Mouse (Mus musculus): ENCODE results near the gene Cda. TPM values are rescaled to one million over a fixed set of nuclear protein-coding genes. Genes with fewer than 3 reads are reported as not detected.
A peak's percentile ranks its signal among the peaks of the same experiment; 100 is the strongest.

Gene Cda
- total RNA-seq, 4 experiments from 2014 or later: 2.1 to 3.2 (median 2.8) TPM

- no peak for DNase-seq (ENCODE audit: low spot score)
Measured at GRCm38 (mm10) chr4:138310311-138310910, 57.4 kb downstream of the Cda start.

GRCm38 (mm10) chr4:138307739-138308138 is 60.1 kb downstream of the Cda start:
- DNase-seq (ENCODE audit: low spot score): no peak

DNA sequence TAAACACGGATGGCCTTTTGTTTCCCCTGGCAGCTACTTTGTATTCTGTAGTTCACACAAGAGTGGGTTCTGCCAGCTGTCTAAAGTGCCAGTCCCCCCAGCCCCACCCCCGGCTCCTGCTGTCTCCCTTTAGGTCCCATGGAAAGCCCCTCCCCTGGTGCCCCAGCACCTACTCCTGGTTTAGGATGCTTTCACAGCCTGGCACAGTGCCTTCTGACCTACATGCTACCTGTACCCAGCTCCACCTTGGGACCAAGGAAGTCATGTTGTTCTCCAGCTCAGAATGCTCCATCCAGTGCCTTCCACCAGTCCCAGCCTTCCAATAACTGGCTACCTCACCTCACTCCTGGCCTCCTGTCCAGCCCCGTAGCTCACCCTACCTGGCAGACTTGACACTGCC is 60.8 kb downstream of the Cda start:
- DNase-seq (ENCODE audit: low spot score): no peak

GRCm38 (mm10) chr4:138304340-138305104 is 63.3 kb downstream of the Cda start, which contains the start of gene Ddost:
Gene Ddost (plus strand): TSS chr4:138304730.
- peak; percentile 98 for DNase-seq (ENCODE audit: low spot score)

- DNase-seq (ENCODE audit: low spot score): no peak
Measured at GRCm38 (mm10) chr4:138303742-138304141, 64.0 kb downstream of the Cda start.

- DNase-seq (ENCODE audit: low spot score): no peak
Measured at GRCm38 (mm10) chr4:138303011-138303410, 64.8 kb downstream of the Cda start.

GRCm38 (mm10) chr4:138301271-138301780 is 66.5 kb downstream of the Cda start:
- peak; percentile 34 for DNase-seq (ENCODE audit: low spot score)

GRCm38 (mm10) chr4:138293949-138294550 is 73.7 kb downstream of the Cda start:
- no peak for DNase-seq (ENCODE audit: low spot score)

DNA sequence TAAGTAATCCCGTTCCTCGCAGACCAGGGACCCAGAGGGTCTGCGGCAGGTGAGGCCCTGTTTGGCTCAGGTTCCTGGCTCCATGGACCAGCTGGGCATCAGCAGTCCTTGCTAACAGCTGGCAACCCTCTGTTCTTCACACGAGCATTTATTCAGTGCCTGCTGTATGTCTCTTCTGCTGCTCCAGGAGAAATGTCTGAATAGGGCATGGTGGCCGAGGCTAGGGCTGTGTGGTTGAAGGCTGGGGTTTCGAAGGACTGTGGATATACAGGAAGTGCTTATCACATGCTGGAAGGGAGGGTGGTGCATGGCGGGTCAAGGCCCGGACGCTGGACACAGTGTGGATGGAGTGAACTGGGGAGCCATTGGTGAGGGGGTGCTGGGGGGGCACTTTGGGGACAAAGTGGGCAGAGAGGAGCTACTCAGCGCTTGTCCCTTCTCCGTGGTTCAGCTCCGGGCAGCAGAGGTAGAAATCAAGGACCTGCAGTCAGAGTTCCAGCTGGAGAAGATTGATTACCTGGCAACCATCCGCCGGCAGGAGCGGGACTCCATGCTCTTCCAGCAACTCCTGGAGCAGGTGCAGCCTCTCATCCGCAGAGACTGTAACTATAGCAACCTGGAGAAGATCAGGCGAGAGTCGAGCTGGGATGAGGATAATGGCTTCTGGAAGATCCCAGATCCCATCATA is 74.4 kb downstream of the Cda start:
- no peak for DNase-seq (ENCODE audit: low spot score)

DNA sequence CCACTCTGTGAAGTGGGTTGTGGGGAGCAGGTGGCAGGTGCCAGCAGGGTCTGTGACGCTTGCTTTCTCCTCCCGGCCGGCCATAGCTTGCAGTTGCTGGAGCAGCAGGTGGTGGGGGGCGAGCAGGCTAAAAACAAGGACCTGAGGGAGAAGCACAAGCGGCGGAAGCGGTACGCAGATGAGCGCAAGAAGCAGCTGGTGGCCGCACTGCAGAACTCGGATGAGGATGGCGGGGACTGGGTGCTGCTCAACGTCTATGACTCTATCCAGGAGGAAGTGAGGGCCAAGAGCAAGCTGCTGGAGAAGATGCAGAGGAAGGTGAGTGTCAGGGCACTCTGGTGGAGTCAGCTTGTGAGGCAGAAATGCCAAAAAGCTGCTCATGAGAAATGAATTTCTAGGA is 75.8 kb downstream of the Cda start:
- DNase-seq (ENCODE audit: low spot score): no peak

GRCm38 (mm10) chr4:138288691-138289090 is 79.1 kb downstream of the Cda start:
- DNase-seq (ENCODE audit: low spot score): no peak

Small RNA genes within 50 kb of the gene (microRNA-seq; reads per million reads assigned to microRNA genes)
- gene Gm27646: 2.0 reads per million
- gene Mir7019: 3.6 reads per million, percentile 7 among the genes with 10 or more reads in this experiment

Other genes with a start within 250 kb of the Cda start
- gene Hp1bp3, start 151.7 kb downstream of the Cda start, total RNA-seq (2022): 10 to 100 TPM; 81.4 to 89.4 (median 84.4) TPM
- gene Sh2d5, start 117.6 kb downstream of the Cda start, total RNA-seq (2022): under 1 TPM in 1 of 4 experiments, not detected in 3; 0.50 TPM
- gene Kif17, start 117.6 kb downstream of the Cda start, total RNA-seq (2022): under 1 TPM in 3 of 4 experiments, not detected in 1; 0.11 to 0.22 (median 0.14) TPM
- gene Ddost, start 63.3 kb downstream of the Cda start, total RNA-seq (2022): 10 to 100 TPM; 63.3 to 65.5 (median 64.3) TPM
- gene Pink1, start 41.7 kb downstream of the Cda start, total RNA-seq (2022): 100 to 1,000 TPM; 791 to 970 (median 864) TPM
- gene Fam43b, start 28.5 kb upstream of the Cda start, total RNA-seq (2022): not detected
- 10 to 100 TPM; 72.0 to 84.5 (median 75.5) TPM for gene Mul1, start 66.7 kb upstream of the Cda start, total RNA-seq (2022)
- 10 to 100 TPM; 10.8 to 12.7 (median 11.1) TPM for gene Camk2n1, start 86.3 kb upstream of the Cda start, total RNA-seq (2022)

All from heart, adult 8-10 months (tissue).